Mouse (Mus musculus): ENCODE data around the gene Rmnd5b.
"Not testable (repeated sequence)": the region's sequence is repeated elsewhere in the genome, so short reads cannot be mapped to it uniquely, and the experiment has no call there.

Rmnd5b gene

GRCm38 (mm10) chr11:51649111-51649888 is 13.6 kb upstream of the Rmnd5b start:
- DNase-seq (ENCODE audit: low read depth, low spot score): no peak

GRCm38 (mm10) chr11:51648566-51648965 is 12.9 kb upstream of the Rmnd5b start:
- DNase-seq (ENCODE audit: low read depth, low spot score): no peak

- DNase-seq (ENCODE audit: low read depth, low spot score): no peak
Observed at GRCm38 (mm10) chr11:51646751-51647667, 11.3 kb upstream of the Rmnd5b start.

- no peak for DNase-seq (ENCODE audit: low read depth, low spot score)
Observed at GRCm38 (mm10) chr11:51646245-51646644, 10.5 kb upstream of the Rmnd5b start.

- DNase-seq (ENCODE audit: low read depth, low spot score): no peak
Observed at GRCm38 (mm10) chr11:51645293-51645692, 9.6 kb upstream of the Rmnd5b start.

- DNase-seq (ENCODE audit: low read depth, low spot score): no peak
Observed at GRCm38 (mm10) chr11:51644217-51644616, 8.5 kb upstream of the Rmnd5b start.

- no peak for DNase-seq (ENCODE audit: low read depth, low spot score)
Observed at GRCm38 (mm10) chr11:51643761-51644160, 8.1 kb upstream of the Rmnd5b start.

GRCm38 (mm10) chr11:51643202-51643601 is 7.5 kb upstream of the Rmnd5b start:
- no peak for DNase-seq (ENCODE audit: low read depth, low spot score)

GRCm38 (mm10) chr11:51640748-51641147 is 5.1 kb upstream of the Rmnd5b start:
- DNase-seq (ENCODE audit: low read depth, low spot score): no peak

- DNase-seq (ENCODE audit: low read depth, low spot score): no peak
Observed at GRCm38 (mm10) chr11:51638497-51638896, 2.8 kb upstream of the Rmnd5b start.

- no peak for DNase-seq (ENCODE audit: low read depth, low spot score)
Observed at GRCm38 (mm10) chr11:51637971-51638414, 2.3 kb upstream of the Rmnd5b start.

GRCm38 (mm10) chr11:51636323-51636684 is 608 bp upstream of the Rmnd5b start:
- peak; percentile 62 for DNase-seq (ENCODE audit: low read depth, low spot score)

GRCm38 (mm10) chr11:51635127-51635524 is 570 bp downstream of the Rmnd5b start:
- no peak for DNase-seq (ENCODE audit: low read depth, low spot score)

GRCm38 (mm10) chr11:51633721-51634120 is 2.0 kb downstream of the Rmnd5b start:
- no peak for DNase-seq (ENCODE audit: low read depth, low spot score)

- DNase-seq (ENCODE audit: low read depth, low spot score): not testable (repeated sequence)
Observed at GRCm38 (mm10) chr11:51633200-51633599, 2.5 kb downstream of the Rmnd5b start.

- DNase-seq (ENCODE audit: low read depth, low spot score): no peak
Observed at GRCm38 (mm10) chr11:51632130-51632753, 3.5 kb downstream of the Rmnd5b start.

- DNase-seq (ENCODE audit: low read depth, low spot score): no peak
Observed at GRCm38 (mm10) chr11:51629651-51630314, 5.9 kb downstream of the Rmnd5b start.

- no peak for DNase-seq (ENCODE audit: low read depth, low spot score)
Observed at GRCm38 (mm10) chr11:51627907-51628306, 7.8 kb downstream of the Rmnd5b start.

GRCm38 (mm10) chr11:51627425-51627824 is 8.3 kb downstream of the Rmnd5b start:
- no peak for DNase-seq (ENCODE audit: low read depth, low spot score)

GRCm38 (mm10) chr11:51625187-51625820 is 10.4 kb downstream of the Rmnd5b start:
- DNase-seq (ENCODE audit: low read depth, low spot score): no peak

- DNase-seq (ENCODE audit: low read depth, low spot score): no peak
Observed at GRCm38 (mm10) chr11:51622971-51623491, 12.7 kb downstream of the Rmnd5b start.
